Mouse (Mus musculus): ENCODE data around the gene Pla2g1b. TPM values are rescaled to one million over a fixed set of nuclear protein-coding genes. Genes with fewer than 3 reads are reported as not detected.

The Pla2g1b gene
- 6.8 and 20.6 TPM in 2 replicates for polyA plus RNA-seq (2012; rRNA removed)

GRCm38 (mm10) chr5:115465642-115466420, at the start of gene Pla2g1b:
TSS of gene Pla2g1b (plus strand) at chr5:115466262.

DNA sequence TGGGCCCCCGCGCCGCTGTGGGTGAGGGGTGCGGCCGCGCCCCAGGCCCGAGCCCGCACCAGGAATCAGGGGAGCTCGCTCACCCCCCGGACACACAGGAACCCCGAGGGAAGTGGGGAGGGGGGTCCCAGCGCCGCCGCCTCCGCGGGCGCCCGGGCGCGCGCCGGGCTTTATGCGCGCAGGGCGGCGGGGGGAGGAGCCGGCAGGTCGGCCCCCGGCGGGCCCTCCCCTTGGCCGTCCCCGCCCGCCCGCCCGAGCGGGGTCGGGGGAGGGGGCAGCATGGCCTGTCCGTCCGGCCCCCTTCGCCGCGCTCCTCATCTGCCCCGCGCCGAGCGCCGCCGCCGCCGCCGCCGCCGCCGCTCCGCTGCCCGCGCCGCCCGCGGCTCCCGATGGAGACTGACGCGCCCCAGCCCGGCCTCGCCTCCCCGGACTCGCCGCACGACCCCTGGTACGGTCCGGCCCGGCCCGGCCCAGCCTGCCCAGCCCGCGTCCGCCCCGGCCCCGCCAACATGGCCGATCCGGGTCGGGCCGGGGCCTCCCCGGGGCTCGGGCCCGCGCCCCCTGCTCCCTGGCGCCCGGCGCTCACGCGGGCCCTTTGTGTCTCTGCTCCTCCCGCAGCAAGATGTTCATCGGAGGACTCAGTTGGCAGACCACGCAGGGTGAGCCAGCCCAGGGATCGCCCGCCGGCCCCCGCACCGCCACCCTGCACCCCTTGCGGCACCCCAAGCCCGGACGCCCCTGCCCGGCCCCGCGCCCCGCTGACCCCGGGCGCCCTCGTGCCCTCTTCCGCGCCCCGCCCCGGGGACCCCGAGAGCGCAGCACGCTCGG, 36.5 kb upstream of the Pla2g1b start, which contains the start of gene Msi1:
Gene Msi1, plus strand, starts transcription at position 241 of the 828 bp plus-strand sequence.

GRCm38 (mm10) chr5:115483947-115484920, 18.2 kb downstream of the Pla2g1b start, which contains the start of gene Sirt4:
TSS of gene Sirt4 (minus strand) at chr5:115484725.

GRCm38 (mm10) chr5:115506454-115507201, 40.6 kb downstream of the Pla2g1b start, which contains the start of gene Pxn:
TSS of gene Pxn (plus strand) at chr5:115506676.

Other genes starting within 250 kb of the Pla2g1b start
- 123 and 173 TPM in 2 replicates for gene Pop5, start 230.4 kb upstream of the Pla2g1b start, polyA plus RNA-seq (2012; rRNA removed)
- 191 and 195 TPM in 2 replicates for gene Rnf10, start 193.4 kb upstream of the Pla2g1b start, polyA plus RNA-seq (2012; rRNA removed)
- gene Coq5, start 186.6 kb upstream of the Pla2g1b start, polyA plus RNA-seq (2012; rRNA removed), result 8.1 and 8.7 TPM in 2 replicates
- gene Dynll1, start 165.3 kb upstream of the Pla2g1b start, polyA plus RNA-seq (2012; rRNA removed), result 250 and 284 TPM in 2 replicates
- gene Srsf9, start 139.1 kb upstream of the Pla2g1b start, polyA plus RNA-seq (2012; rRNA removed), result 137 and 140 TPM in 2 replicates
- gene Gatc, start 125.1 kb upstream of the Pla2g1b start, polyA plus RNA-seq (2012; rRNA removed), result 10.6 and 13.7 TPM in 2 replicates
- 4.7 and 6.8 TPM in 2 replicates for gene Triap1, start 125.0 kb upstream of the Pla2g1b start, polyA plus RNA-seq (2012; rRNA removed)
- gene Cox6a1, start 117.3 kb upstream of the Pla2g1b start, polyA plus RNA-seq (2012; rRNA removed), result 3,325 and 3,970 TPM in 2 replicates
- gene Msi1, start 36.7 kb upstream of the Pla2g1b start, polyA plus RNA-seq (2012; rRNA removed), result 44.6 and 51.8 TPM in 2 replicates
- gene Sirt4, start 18.5 kb downstream of the Pla2g1b start, polyA plus RNA-seq (2012; rRNA removed), result 70.7 and 71.4 TPM in 2 replicates
- 87.2 and 93.8 TPM in 2 replicates for gene Pxn, start 40.4 kb downstream of the Pla2g1b start, polyA plus RNA-seq (2012; rRNA removed)
- gene Rplp0, start 93.2 kb downstream of the Pla2g1b start, polyA plus RNA-seq (2012; rRNA removed), result 3,142 and 3,172 TPM in 2 replicates
- 78.5 and 85.5 TPM in 2 replicates for gene Gcn1l1, start 99.0 kb downstream of the Pla2g1b start, polyA plus RNA-seq (2012; rRNA removed)
- gene Rab35, start 165.6 kb downstream of the Pla2g1b start, polyA plus RNA-seq (2012; rRNA removed), result 70.6 and 77.8 TPM in 2 replicates

All from ovary, adult 2 months (tissue).